Mouse (Mus musculus): Measurements from ENCODE around the gene Morf4l1. TPM values are rescaled to one million over a fixed set of nuclear protein-coding genes. Genes with fewer than 3 reads are reported as not detected.

The Morf4l1 gene
- polyA plus RNA-seq, 1 experiment from 2014 or later: 515 TPM

DNA sequence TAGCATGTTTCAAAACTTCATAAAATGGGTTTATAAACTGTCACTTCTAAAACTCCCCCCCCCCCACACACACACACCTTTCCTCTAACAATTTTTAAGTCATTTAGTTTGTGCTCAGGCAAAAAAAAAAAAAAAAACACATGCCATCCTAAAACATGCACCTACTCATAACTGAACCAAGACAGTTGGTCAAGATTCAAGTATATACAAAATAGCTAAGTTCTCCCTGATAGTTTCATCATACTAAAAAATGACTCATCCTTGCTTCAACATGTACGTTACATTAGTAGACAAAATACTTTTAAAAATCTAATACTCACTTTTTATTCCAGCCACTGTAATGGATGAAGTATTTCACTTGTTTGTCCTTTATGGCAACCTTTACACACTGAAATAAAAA, 7.7 kb downstream of the Morf4l1 start:
- Histone ChIP-seq H3K4me2 (ENCODE audit: low read depth, low read length, severe bottlenecking) (no peak overlapping the region), H3K27me3 (ENCODE audit: control insufficient read depth, insufficient read depth, low read length) (no peaks in the 10 kb centered on the region), H3K4me1 (replicated peaks; ENCODE audit: control insufficient read depth, insufficient read depth, low read length) (no peaks in the 10 kb centered on the region), H3K9me3 (ENCODE audit: control insufficient read depth, low read length) (no peaks in the 10 kb centered on the region), H3K9ac (ENCODE audit: low read length) (no peak overlapping the region), H3K27ac (ENCODE audit: low read depth, low read length) (no peak overlapping the region), H3K36me3 (ENCODE audit: control insufficient read depth, insufficient read depth, low read length) (peaks cover 2% of the 10 kb centered on the region; the same call in 1 of the 2 replicates), H3K4me3 (ENCODE audit: low read depth, low read length) (no peak overlapping the region)
- ATAC-seq (replicated peaks; ENCODE audit: low FRiP score) (no peak), DNase-seq (ENCODE audit: low spot score) (no peak)
- 100% methylated on average over 1 of the region's 1 CpGs for WGBS

DNA sequence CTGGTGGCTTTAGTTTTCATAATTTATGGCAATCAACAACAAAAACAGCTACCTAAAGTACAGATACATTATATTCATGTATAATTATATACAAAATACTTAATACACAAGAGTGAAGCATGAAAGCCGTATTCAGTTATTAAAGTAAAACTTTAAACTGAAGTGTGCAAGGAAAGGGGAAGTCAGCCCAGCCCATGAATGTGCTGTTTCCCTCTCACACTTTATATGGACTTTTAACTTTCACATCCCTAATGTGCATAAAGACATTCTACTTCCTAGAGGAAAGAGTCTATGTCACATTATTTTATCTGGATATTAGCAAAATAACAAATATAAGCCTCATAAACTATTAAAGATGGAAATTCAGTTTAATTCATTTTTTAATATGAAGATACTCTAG, 9.1 kb downstream of the Morf4l1 start:
- DNase-seq (ENCODE audit: low spot score) (no peak), ATAC-seq (replicated peaks; ENCODE audit: low FRiP score) (no peak)
- H3K27ac ChIP-seq (ENCODE audit: low read depth, low read length): no peak overlapping the region
- no peak overlapping the region for H3K4me2 ChIP-seq (ENCODE audit: low read depth, low read length, severe bottlenecking)
- 92% methylated on average over 1 of the region's 1 CpGs for WGBS
- no peak overlapping the region for H3K9ac ChIP-seq (ENCODE audit: low read length)
- no peaks in the 10 kb centered on the region for H3K9me3 ChIP-seq (ENCODE audit: control insufficient read depth, low read length)
- H3K4me1 ChIP-seq (replicated peaks; ENCODE audit: control insufficient read depth, insufficient read depth, low read length): no peaks in the 10 kb centered on the region
- peaks cover 8% of the 10 kb centered on the region; the same call in 1 of the 2 replicates for H3K36me3 ChIP-seq (ENCODE audit: control insufficient read depth, insufficient read depth, low read length)
- no peak overlapping the region for H3K4me3 ChIP-seq (ENCODE audit: low read depth, low read length)
- H3K27me3 ChIP-seq (ENCODE audit: control insufficient read depth, insufficient read depth, low read length): no peaks in the 10 kb centered on the region

DNA sequence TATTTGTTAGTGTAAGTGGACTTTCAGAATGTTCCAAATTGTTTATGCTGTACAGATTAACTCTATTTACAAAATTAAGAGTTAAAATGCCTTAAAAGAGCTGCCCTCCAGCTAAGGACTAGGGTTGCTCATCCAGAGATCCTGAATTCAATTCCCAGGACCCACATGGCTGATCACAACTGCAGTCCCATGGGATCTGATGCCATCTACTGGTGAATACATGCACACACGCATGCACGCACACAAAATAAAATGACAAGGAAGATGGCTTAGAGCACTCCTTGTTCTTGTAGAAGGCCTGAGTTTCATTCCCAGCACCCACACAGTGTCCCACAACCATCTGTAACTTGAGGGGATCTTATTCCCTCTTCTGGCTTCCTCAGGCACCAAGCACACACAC, 13.8 kb downstream of the Morf4l1 start:
- Histone ChIP-seq H3K27ac (ENCODE audit: low read depth, low read length) (no peak overlapping the region), H3K4me3 (ENCODE audit: low read depth, low read length) (no peak overlapping the region), H3K27me3 (ENCODE audit: control insufficient read depth, insufficient read depth, low read length) (no peaks in the 10 kb centered on the region), H3K36me3 (ENCODE audit: control insufficient read depth, insufficient read depth, low read length) (peaks cover 21% of the 10 kb centered on the region), H3K4me2 (ENCODE audit: low read depth, low read length, severe bottlenecking) (no peak overlapping the region), H3K4me1 (replicated peaks; ENCODE audit: control insufficient read depth, insufficient read depth, low read length) (no peaks in the 10 kb centered on the region), H3K9me3 (ENCODE audit: control insufficient read depth, low read length) (no peaks in the 10 kb centered on the region), H3K9ac (ENCODE audit: low read length) (no peak overlapping the region)
- WGBS: 84% methylated on average over 2 of the region's 2 CpGs
- DNase-seq (ENCODE audit: low spot score) (no peak), ATAC-seq (replicated peaks; ENCODE audit: low FRiP score) (peak; percentile 44; the same call in 1 of the 2 replicates)

DNA sequence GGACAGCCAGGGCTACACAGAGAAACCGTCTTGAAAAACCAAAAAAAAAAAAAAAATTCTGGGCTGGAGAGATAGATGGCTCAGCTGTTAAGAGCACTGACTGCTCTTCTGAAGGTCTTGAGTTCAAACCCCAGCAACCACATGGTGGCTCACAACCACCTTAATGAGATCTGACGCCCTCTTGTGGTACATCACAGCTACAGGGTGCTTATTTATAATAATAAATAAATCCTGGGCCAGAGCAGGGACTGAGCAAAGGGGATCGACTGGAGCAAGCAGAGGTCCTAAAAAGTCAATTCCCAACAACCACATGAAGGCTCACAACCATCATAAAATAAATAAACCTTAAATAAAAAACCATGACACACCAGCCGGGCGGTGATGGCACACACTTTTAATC, 15.6 kb downstream of the Morf4l1 start:
- ATAC-seq (replicated peaks; ENCODE audit: low FRiP score): no peak
- Histone ChIP-seq H3K4me3 (ENCODE audit: low read depth, low read length) (no peak overlapping the region), H3K36me3 (ENCODE audit: control insufficient read depth, insufficient read depth, low read length) (peaks cover 28% of the 10 kb centered on the region), H3K9me3 (ENCODE audit: control insufficient read depth, low read length) (no peaks in the 10 kb centered on the region), H3K4me1 (replicated peaks; ENCODE audit: control insufficient read depth, insufficient read depth, low read length) (no peaks in the 10 kb centered on the region), H3K27ac (ENCODE audit: low read depth, low read length) (no peak overlapping the region), H3K4me2 (ENCODE audit: low read depth, low read length, severe bottlenecking) (no peak overlapping the region), H3K27me3 (ENCODE audit: control insufficient read depth, insufficient read depth, low read length) (no peaks in the 10 kb centered on the region), H3K9ac (ENCODE audit: low read length) (no peak overlapping the region)
- DNase-seq (ENCODE audit: low spot score): no peak
- 87% methylated on average over 5 of the region's 5 CpGs for WGBS

DNA sequence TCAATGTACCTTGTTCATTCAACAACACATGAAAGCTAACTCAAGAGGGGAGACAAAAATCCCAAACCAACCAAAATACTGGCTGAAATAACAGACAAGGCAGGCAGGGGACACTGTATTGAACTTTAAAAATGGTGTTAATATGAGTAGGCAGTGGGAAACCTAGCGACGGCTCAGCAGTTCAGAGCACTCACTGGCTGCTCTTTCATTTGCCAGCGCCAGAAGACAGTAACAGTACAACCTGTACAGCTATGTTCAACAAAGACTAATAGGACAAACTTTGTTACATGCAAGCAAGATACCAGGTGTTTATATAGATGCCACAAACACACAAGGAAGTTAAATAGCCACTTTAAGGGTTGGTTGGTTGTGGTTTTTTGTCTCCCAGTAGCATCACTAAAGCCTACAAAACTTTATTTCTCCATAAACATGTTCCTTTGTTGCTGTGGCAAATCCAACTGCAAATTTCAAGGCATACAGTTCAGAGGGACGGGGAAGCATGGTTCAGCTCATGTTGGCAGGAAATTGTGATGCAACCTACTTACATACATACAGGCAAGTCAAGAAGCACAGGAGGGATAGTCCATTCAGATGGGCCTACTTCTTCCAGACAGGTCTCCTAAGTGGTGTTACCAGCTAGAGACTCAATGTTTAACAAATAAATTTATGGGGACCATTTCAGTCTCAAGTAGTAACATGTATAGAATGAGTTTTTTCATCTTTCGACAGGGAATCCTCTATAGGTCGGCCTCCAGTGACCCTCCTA, 25.1 kb downstream of the Morf4l1 start:
- Histone ChIP-seq H3K4me1 (replicated peaks; ENCODE audit: control insufficient read depth, insufficient read depth, low read length) (no peaks in the 10 kb centered on the region), H3K36me3 (ENCODE audit: control insufficient read depth, insufficient read depth, low read length) (peaks cover 22% of the 10 kb centered on the region), H3K9me3 (ENCODE audit: control insufficient read depth, low read length) (no peaks in the 10 kb centered on the region), H3K27me3 (ENCODE audit: control insufficient read depth, insufficient read depth, low read length) (no peaks in the 10 kb centered on the region), H3K4me2 (ENCODE audit: low read depth, low read length, severe bottlenecking) (no peak overlapping the region), H3K9ac (ENCODE audit: low read length) (no peak overlapping the region), H3K4me3 (ENCODE audit: low read depth, low read length) (no peak overlapping the region), H3K27ac (ENCODE audit: low read depth, low read length) (no peak overlapping the region)
- ATAC-seq (replicated peaks; ENCODE audit: low FRiP score): no peak
- WGBS: 92% methylated on average over 6 of the region's 6 CpGs
- DNase-seq (ENCODE audit: low spot score): no peak

DNA sequence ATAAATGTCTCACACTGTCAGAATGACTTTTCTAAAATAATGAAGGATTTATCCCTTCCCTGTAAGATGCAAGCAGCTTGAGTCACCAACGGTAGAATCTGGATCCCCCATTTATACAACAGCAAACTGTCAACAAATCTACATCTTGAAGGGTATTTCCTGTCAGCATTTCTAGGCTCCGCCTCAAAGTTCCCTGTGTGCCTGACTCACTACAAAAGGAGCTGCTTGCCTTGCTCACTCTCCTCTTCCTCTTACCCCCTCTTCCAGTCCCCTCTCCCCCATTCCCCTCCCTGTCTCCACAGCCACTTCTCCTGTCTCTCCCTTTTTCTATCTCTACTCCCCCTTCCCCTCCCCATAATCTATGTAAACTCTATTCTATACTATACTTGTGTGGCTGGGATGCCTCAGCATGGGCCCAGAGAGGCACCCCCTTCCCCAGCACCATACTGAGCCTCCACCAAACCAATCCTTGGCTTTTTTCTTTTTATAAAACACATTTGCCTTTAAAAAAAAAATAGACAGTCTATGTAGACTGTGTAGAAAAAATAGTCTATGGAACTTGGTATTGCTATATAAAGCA, 26.6 kb downstream of the Morf4l1 start:
- peak; percentile 40; the same call in 1 of the 2 replicates for ATAC-seq (replicated peaks; ENCODE audit: low FRiP score)
- peaks cover 22% of the 10 kb centered on the region for H3K36me3 ChIP-seq (ENCODE audit: control insufficient read depth, insufficient read depth, low read length)

GRCm38 (mm10) chr9:90084766-90085468, 29.7 kb downstream of the Morf4l1 start:
- Histone ChIP-seq H3K4me2 (ENCODE audit: low read depth, low read length, severe bottlenecking) (no peak overlapping the region), H3K4me1 (replicated peaks; ENCODE audit: control insufficient read depth, insufficient read depth, low read length) (no peaks in the 10 kb centered on the region), H3K36me3 (ENCODE audit: control insufficient read depth, insufficient read depth, low read length) (peaks cover 9% of the 10 kb centered on the region), H3K4me3 (ENCODE audit: low read depth, low read length) (no peak overlapping the region), H3K27ac (ENCODE audit: low read depth, low read length) (no peak overlapping the region), H3K9me3 (ENCODE audit: control insufficient read depth, low read length) (no peaks in the 10 kb centered on the region), H3K9ac (ENCODE audit: low read length) (no peak overlapping the region), H3K27me3 (ENCODE audit: control insufficient read depth, insufficient read depth, low read length) (no peaks in the 10 kb centered on the region)
- no peak for DNase-seq (ENCODE audit: low spot score)
- 94% methylated on average over 8 of the region's 8 CpGs for WGBS
- ATAC-seq (replicated peaks; ENCODE audit: low FRiP score): no peak

More for the DNA sequence above, 26.6 kb downstream of the Morf4l1 start:
- Histone ChIP-seq H3K4me2 (ENCODE audit: low read depth, low read length, severe bottlenecking) (no peak overlapping the region), H3K27me3 (ENCODE audit: control insufficient read depth, insufficient read depth, low read length) (no peaks in the 10 kb centered on the region), H3K9me3 (ENCODE audit: control insufficient read depth, low read length) (no peaks in the 10 kb centered on the region), H3K4me3 (ENCODE audit: low read depth, low read length) (no peak overlapping the region), H3K9ac (ENCODE audit: low read length) (no peak overlapping the region), H3K4me1 (replicated peaks; ENCODE audit: control insufficient read depth, insufficient read depth, low read length) (no peaks in the 10 kb centered on the region), H3K27ac (ENCODE audit: low read depth, low read length) (no peak overlapping the region)
- no peak for DNase-seq (ENCODE audit: low spot score)
- 93% methylated on average over 2 of the region's 2 CpGs for WGBS

GRCm38 (mm10) chr9:90084152-90084551, 30.4 kb downstream of the Morf4l1 start:
- no peak overlapping the region for H3K4me3 ChIP-seq (ENCODE audit: low read depth, low read length)
- H3K9me3 ChIP-seq (ENCODE audit: control insufficient read depth, low read length): no peaks in the 10 kb centered on the region
- H3K9ac ChIP-seq (ENCODE audit: low read length): no peak overlapping the region
- H3K27me3 ChIP-seq (ENCODE audit: control insufficient read depth, insufficient read depth, low read length): no peaks in the 10 kb centered on the region
- DNase-seq (ENCODE audit: low spot score) (no peak), ATAC-seq (replicated peaks; ENCODE audit: low FRiP score) (no peak)
- no peaks in the 10 kb centered on the region for H3K4me1 ChIP-seq (replicated peaks; ENCODE audit: control insufficient read depth, insufficient read depth, low read length)
- whole genome bisulfite sequencing: 95% methylated on average over 3 of the region's 3 CpGs
- H3K36me3 ChIP-seq (ENCODE audit: control insufficient read depth, insufficient read depth, low read length): peaks cover 7% of the 10 kb centered on the region; the same call in 1 of the 2 replicates
- no peak overlapping the region for H3K4me2 ChIP-seq (ENCODE audit: low read depth, low read length, severe bottlenecking)
- no peak overlapping the region for H3K27ac ChIP-seq (ENCODE audit: low read depth, low read length)
